Mouse (Mus musculus) hindbrain, postnatal 0 days (tissue): Measurements from ENCODE around the gene Bmp3. TPM values are rescaled to one million over a fixed set of nuclear protein-coding genes. Genes with fewer than 3 reads are reported as not detected.
A peak's percentile ranks its signal among the peaks of the same experiment; 100 is the strongest.

Experiments
- ATAC-seq: fragments of 200-750 bp; cut with Nextera tagmentation; 2 replicates; pipeline ENCODE4 v1.8.0; 2017; ENCODE audit warnings: mild to moderate bottlenecking, moderate TSS enrichment, moderate library complexity
- DNase-seq: peaks from one replicate; pipeline ENCODE4 v3.0.0-alpha.2; 2015; ENCODE audit warnings: low spot score
- H3K27ac ChIP-seq: fragments of 300-500 bp; sonication (generic); 2 replicates; pipeline ENCODE4 v1.5.1; 2014; ENCODE audit warnings: mild to moderate bottlenecking
- H3K27me3 ChIP-seq: fragments of 300-500 bp; sonication (generic); 2 replicates; pipeline ENCODE4 v1.6.1; 2014; ENCODE audit warnings: low read length, mixed read lengths; ENCODE audit not compliant: insufficient read depth
- H3K36me3 ChIP-seq: fragments of 300-500 bp; sonication (generic); 2 replicates; pipeline ENCODE4 v1.6.1; 2014; ENCODE audit warnings: low read length, mixed read lengths; ENCODE audit not compliant: insufficient read depth
- H3K4me1 ChIP-seq: fragments of 300-500 bp; sonication (generic); 2 replicates; pipeline ENCODE4 v1.6.1; 2014; ENCODE audit warnings: antibody characterized with exemption, low read length, mixed read lengths; ENCODE audit not compliant: insufficient read depth
- H3K4me2 ChIP-seq: fragments of 300-500 bp; sonication (generic); 2 replicates; pipeline ENCODE4 v1.6.1; 2014; ENCODE audit warnings: low read depth, mild to moderate bottlenecking, low read length, moderate library complexity, mixed read lengths
- H3K4me3 ChIP-seq: fragments of 300-500 bp; sonication (generic); 2 replicates; pipeline ENCODE4 v1.5.1; 2014; ENCODE audit warnings: low read length
- H3K9ac ChIP-seq: fragments of 300-500 bp; sonication (generic); replicated peaks from 2 replicates; pipeline ENCODE4 v1.6.1; 2014; ENCODE audit warnings: mild to moderate bottlenecking, low read length, moderate library complexity, mixed read lengths
- H3K9me3 ChIP-seq: fragments of 300-500 bp; sonication (generic); 2 replicates; pipeline ENCODE4 v1.6.1; 2016; ENCODE audit warnings: low read length, mixed read lengths
- CTCF ChIP-seq: IDR thresholded peaks from 2 replicates; pipeline ENCODE4 v1.5.1; 2016; ENCODE audit warnings: antibody characterized with exemption, control low read depth, low read depth
- WGBS: fragments of 180-500 bp; shearing (Covaris S2); extraction: QIAGEN DNeasy Blood & Tissue Kit; methylation state at CpG from one replicate; pipeline ENCODE4 v1.1.7; 2014; 5-methylcytosine and 5-hydroxymethylcytosine counted together
- polyA plus RNA-seq: library from polyadenylated mRNA; unstranded; fragments of >200 nt; fragmentation: Nextera tagmentation; extraction: Ambion mirVana; gene quantifications from 2 replicates; pipeline ENCODE4 v1.2.1, GENCODE M21; 2015
- total RNA-seq: library from RNA; depleted of rRNA; stranded (reverse); fragments of >200 nt; gene quantifications from 2 replicates; pipeline ENCODE4 v1.2.3, GENCODE M21; 2014

Gene Bmp3
- total and polyA plus RNA-seq, 2 experiments from 2014 or later = 1.6 to 4.8 TPM

GRCm38 (mm10) chr5:98856356-98856755 is 2.1 kb downstream of the Bmp3 start:
- Histone ChIP-seq H3K27me3 (peaks cover 5% of the 10 kb centered on the region; the same call in 1 of the 2 replicates), H3K27ac (no peak overlapping the region), H3K36me3 (no peaks in the 10 kb centered on the region), H3K4me1 (0 out of 2 replicates have a peak, but pooled peaks cover 4% of the 10 kb centered on the region), H3K9ac (no peak overlapping the region), H3K9me3 (no peaks in the 10 kb centered on the region), H3K4me3 (0 out of 2 replicates have a peak overlapping the region, but pooled peaks have one; percentile 57), H3K4me2 (peak overlapping the region; percentile 99; the same call in 1 of the 2 replicates)
- ATAC-seq (no peak), DNase-seq (no peak)
- 68% methylated on average over 7 of the region's 7 CpGs for WGBS
- TF ChIP-seq CTCF = no peak

- under 1% methylated on average over 6 of the region's 6 CpGs for WGBS
- Histone ChIP-seq H3K27ac (no peak overlapping the region), H3K4me2 (peak overlapping the region; percentile 36), H3K9ac (no peak overlapping the region), H3K4me1 (peaks cover 4% of the 10 kb centered on the region; the same call in 1 of the 2 replicates), H3K27me3 (0 out of 2 replicates have a peak, but pooled peaks cover 5% of the 10 kb centered on the region), H3K36me3 (no peaks in the 10 kb centered on the region), H3K4me3 (no peak overlapping the region), H3K9me3 (no peaks in the 10 kb centered on the region)
- ATAC-seq (peak; percentile 56; the same call in 1 of the 2 replicates), DNase-seq (peak; percentile 88)
- TF ChIP-seq CTCF = peak; percentile 65
These were observed 9.7 kb downstream of the Bmp3 start for GRCm38 (mm10) chr5:98863891-98864290.

- TF ChIP-seq CTCF = no peak
- H3K4me2 ChIP-seq = no peak overlapping the region
- peaks cover 4% of the 10 kb centered on the region; the same call in 1 of the 2 replicates for H3K4me1 ChIP-seq
- no peak overlapping the region for H3K9ac ChIP-seq
- no peaks in the 10 kb centered on the region for H3K36me3 ChIP-seq
- H3K9me3 ChIP-seq = no peaks in the 10 kb centered on the region
- 0 out of 2 replicates have a peak, but pooled peaks cover 5% of the 10 kb centered on the region for H3K27me3 ChIP-seq
- 82% methylated on average over 5 of the region's 5 CpGs for WGBS
- no peak overlapping the region for H3K4me3 ChIP-seq
- no peak overlapping the region for H3K27ac ChIP-seq
- no peak for DNase-seq
- no peak for ATAC-seq
These were observed 10.9 kb downstream of the Bmp3 start for GRCm38 (mm10) chr5:98865146-98865545.

- DNase-seq = no peak
- no peak for ATAC-seq
- H3K4me1 ChIP-seq = no peaks in the 10 kb centered on the region
- no peaks in the 10 kb centered on the region for H3K9me3 ChIP-seq
- no peak overlapping the region for H3K4me2 ChIP-seq
- no peaks in the 10 kb centered on the region for H3K27me3 ChIP-seq
- no peak overlapping the region for H3K4me3 ChIP-seq
- no peak overlapping the region for H3K9ac ChIP-seq
- H3K36me3 ChIP-seq = no peaks in the 10 kb centered on the region
- no peak overlapping the region for H3K27ac ChIP-seq
- WGBS = 72% methylated on average over 5 of the region's 5 CpGs
- TF ChIP-seq CTCF = no peak
These were observed 21.8 kb downstream of the Bmp3 start for GRCm38 (mm10) chr5:98876056-98876455.

- Histone ChIP-seq H3K36me3 (no peaks in the 10 kb centered on the region), H3K9ac (no peak overlapping the region), H3K4me3 (no peak overlapping the region), H3K4me2 (no peak overlapping the region), H3K27me3 (no peaks in the 10 kb centered on the region), H3K4me1 (no peaks in the 10 kb centered on the region), H3K27ac (no peak overlapping the region), H3K9me3 (no peaks in the 10 kb centered on the region)
- TF ChIP-seq CTCF = peak; percentile 82
- peak; percentile 66 for DNase-seq
- ATAC-seq = no peak
These were observed 24.7 kb downstream of the Bmp3 start for GRCm38 (mm10) chr5:98878891-98879290.

GRCm38 (mm10) chr5:98882096-98882495 is 27.9 kb downstream of the Bmp3 start:
- no peak for DNase-seq
- ATAC-seq = no peak
- 72% methylated on average over 3 of the region's 3 CpGs for WGBS
- no peak overlapping the region for H3K4me3 ChIP-seq
- H3K27ac ChIP-seq = no peak overlapping the region
- no peak overlapping the region for H3K9ac ChIP-seq
- no peaks in the 10 kb centered on the region for H3K4me1 ChIP-seq
- no peaks in the 10 kb centered on the region for H3K9me3 ChIP-seq
- no peak for TF ChIP-seq CTCF
- no peaks in the 10 kb centered on the region for H3K36me3 ChIP-seq
- H3K4me2 ChIP-seq = no peak overlapping the region
- H3K27me3 ChIP-seq = no peaks in the 10 kb centered on the region

- H3K4me2 ChIP-seq = no peak overlapping the region
- no peak overlapping the region for H3K9ac ChIP-seq
- no peak overlapping the region for H3K4me3 ChIP-seq
- no peak for ATAC-seq
- WGBS = 88% methylated on average over 2 of the region's 2 CpGs
- no peaks in the 10 kb centered on the region for H3K4me1 ChIP-seq
- H3K36me3 ChIP-seq = no peaks in the 10 kb centered on the region
- TF ChIP-seq CTCF = no peak
- no peaks in the 10 kb centered on the region for H3K9me3 ChIP-seq
- H3K27ac ChIP-seq = no peak overlapping the region
- no peaks in the 10 kb centered on the region for H3K27me3 ChIP-seq
- DNase-seq = no peak
These were observed 36.4 kb downstream of the Bmp3 start for GRCm38 (mm10) chr5:98890544-98891050.
